Mouse (Mus musculus): ENCODE measurements around the gene Cd209e. TPM values are rescaled to one million over a fixed set of nuclear protein-coding genes. Genes with fewer than 3 reads are reported as not detected.

Cd209e gene
- not detected in 2 replicates for polyA plus RNA-seq (2021; fragmentation: Nextera tagmentation)
- long read RNA-seq, experiment 1 = 0 reads
- long read RNA-seq, experiment 2 = 0 reads

DNA sequence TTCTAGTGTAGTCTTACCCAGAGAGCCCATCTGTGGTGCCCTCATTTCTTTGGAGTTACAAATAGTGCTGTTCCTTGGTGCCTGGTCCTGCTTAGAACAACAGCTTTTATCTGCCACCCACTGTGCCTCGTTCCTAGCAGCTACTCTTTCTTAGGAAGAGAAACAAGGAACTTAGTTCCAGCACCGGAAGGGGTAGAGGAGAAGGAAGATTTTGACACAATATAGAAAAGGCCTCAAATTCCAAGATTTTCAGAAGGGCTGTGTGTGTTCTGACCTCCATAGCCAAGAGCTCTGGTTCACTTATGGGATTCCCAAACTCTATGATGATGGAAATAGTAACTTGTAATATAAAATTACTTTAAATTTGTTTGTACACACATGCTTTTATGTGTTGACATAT, at the start of gene Cd209e:
Gene Cd209e, minus strand, starts transcription at position 101 of the 400 bp plus-strand sequence.

GRCm38 (mm10) chr8:3878455-3878854, 24.3 kb upstream of the Cd209e start, which contains the start of gene Cd209d:
Cd209d (minus strand) TSS chr8:3878555.

Other genes starting within 250 kb of the Cd209e start
- 28.9 and 29.8 TPM in 2 replicates for gene Xab2, start 233.0 kb downstream of the Cd209e start, polyA plus RNA-seq (2021; fragmentation: Nextera tagmentation)
- gene Pet100, start 232.8 kb downstream of the Cd209e start, polyA plus RNA-seq (2021; fragmentation: Nextera tagmentation) = 108 and 123 TPM in 2 replicates
- gene Pcp2, start 228.8 kb downstream of the Cd209e start, polyA plus RNA-seq (2021; fragmentation: Nextera tagmentation) = 0.36 TPM in 2 replicates
- 8.8 and 11.0 TPM in 2 replicates for gene Stxbp2, start 223.4 kb downstream of the Cd209e start, polyA plus RNA-seq (2021; fragmentation: Nextera tagmentation)
- gene Retn, start 198.5 kb downstream of the Cd209e start, polyA plus RNA-seq (2021; fragmentation: Nextera tagmentation) = 0.33 and 0.34 TPM in 2 replicates
- gene Mcemp1, start 188.6 kb downstream of the Cd209e start, polyA plus RNA-seq (2021; fragmentation: Nextera tagmentation) = 0.09 TPM in 1 of 2 replicates, not detected in the other
- 57.9 and 62.9 TPM in 2 replicates for gene Fcor, start 181.9 kb downstream of the Cd209e start, polyA plus RNA-seq (2021; fragmentation: Nextera tagmentation)
- gene Trappc5, start 178.0 kb downstream of the Cd209e start, polyA plus RNA-seq (2021; fragmentation: Nextera tagmentation) = 23.0 and 24.5 TPM in 2 replicates
- 0.09 TPM in 1 of 2 replicates, not detected in the other for gene Fcer2a, start 160.1 kb downstream of the Cd209e start, polyA plus RNA-seq (2021; fragmentation: Nextera tagmentation)
- not detected in 2 replicates for gene Clec4g, start 133.7 kb downstream of the Cd209e start, polyA plus RNA-seq (2021; fragmentation: Nextera tagmentation)
- gene Cd209a, start 105.3 kb downstream of the Cd209e start, polyA plus RNA-seq (2021; fragmentation: Nextera tagmentation) = 0.79 and 2.1 TPM in 2 replicates
- not detected in 2 replicates for gene Cd209d, start 24.2 kb upstream of the Cd209e start, polyA plus RNA-seq (2021; fragmentation: Nextera tagmentation)
- gene Cd209b, start 72.5 kb upstream of the Cd209e start, polyA plus RNA-seq (2021; fragmentation: Nextera tagmentation) = 0.26 and 0.70 TPM in 2 replicates
- gene Cd209c, start 100.4 kb upstream of the Cd209e start, polyA plus RNA-seq (2021; fragmentation: Nextera tagmentation) = not detected in 2 replicates

All from layer of hippocampus, adult 6 months (tissue).